Mouse (Mus musculus) hindbrain, embryonic 11.5 days (tissue): ENCODE measurements at regions not wholly inside any gene's neighbourhood (a gene's known extent, or its start where the extent isn't known, plus 50 kb on each side); places are given as distances from the start of the nearest gene placed in this dataset.

Source experiments
- ATAC-seq: fragments of 200-750 bp; cut with Nextera tagmentation; 2 replicates; pipeline ENCODE4 v1.8.0; 2017; ENCODE audit warnings: mild to moderate bottlenecking, moderate TSS enrichment, moderate library complexity; ENCODE audit not compliant: low FRiP score
- DNase-seq: peaks from one replicate; pipeline ENCODE4 v3.0.0-alpha.2; 2015; ENCODE audit warnings: low spot score
- H3K27ac ChIP-seq: fragments of 300-500 bp; sonication (generic); 2 replicates; pipeline ENCODE4 v1.5.1; 2014; ENCODE audit warnings: mild to moderate bottlenecking, low read depth, low read length
- H3K27me3 ChIP-seq: fragments of 300-500 bp; sonication (generic); 2 replicates; pipeline ENCODE4 v1.6.1; 2014; ENCODE audit warnings: mild to moderate bottlenecking, low read length, moderate library complexity, mixed read lengths; ENCODE audit not compliant: control insufficient read depth, insufficient read depth
- H3K36me3 ChIP-seq: fragments of 300-500 bp; sonication (generic); 2 replicates; pipeline ENCODE4 v1.6.1; 2014; ENCODE audit warnings: mild to moderate bottlenecking, low read length, moderate library complexity, mixed read lengths; ENCODE audit not compliant: control insufficient read depth, insufficient read depth
- H3K4me1 ChIP-seq: fragments of 300-500 bp; sonication (generic); replicated peaks from 2 replicates; pipeline ENCODE4 v1.6.1; 2014; ENCODE audit warnings: low read length, mixed read lengths; ENCODE audit not compliant: control insufficient read depth, insufficient read depth
- H3K4me2 ChIP-seq: fragments of 300-500 bp; sonication (generic); replicated peaks from 2 replicates; pipeline ENCODE4 v1.6.1; 2014; ENCODE audit warnings: mild to moderate bottlenecking, low read depth, low read length
- H3K4me3 ChIP-seq: fragments of 300-500 bp; sonication (generic); 2 replicates; pipeline ENCODE4 v1.5.1; 2014; ENCODE audit warnings: low read depth, low read length
- H3K9ac ChIP-seq: fragments of 300-500 bp; sonication (generic); 2 replicates; pipeline ENCODE4 v1.6.1; 2014; ENCODE audit warnings: low read depth, low read length
- H3K9me3 ChIP-seq: fragments of 300-500 bp; sonication (generic); 2 replicates; pipeline ENCODE4 v1.6.1; 2016; ENCODE audit warnings: low read length; ENCODE audit not compliant: control insufficient read depth
- WGBS: fragments of 180-500 bp; shearing (Covaris S2); extraction: QIAGEN DNeasy Blood & Tissue Kit; methylation state at CpG from one replicate; pipeline ENCODE4 v1.1.7; 2014; 5-methylcytosine and 5-hydroxymethylcytosine counted together

DNA sequence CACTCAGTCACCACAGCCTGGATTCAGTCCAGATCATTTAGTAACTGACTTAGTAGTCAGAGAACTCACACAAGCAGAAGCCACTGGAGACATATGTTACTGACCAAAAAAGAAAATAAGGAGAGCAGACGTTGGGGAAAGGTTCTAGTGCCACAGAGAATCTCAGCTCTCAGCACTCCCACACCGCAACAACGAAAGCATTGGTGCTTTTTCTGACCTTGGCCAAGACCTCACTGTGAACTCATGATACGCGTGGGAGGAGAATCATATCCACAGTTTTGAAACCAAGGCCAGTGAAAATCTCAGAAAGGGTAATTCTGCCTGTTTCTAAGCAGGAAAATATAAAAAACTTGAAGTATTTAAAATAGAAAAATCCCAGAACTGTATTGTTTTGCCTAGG, 591.0 kb downstream of the Hs3st4 start:
- no peaks in the 10 kb centered on the region for H3K4me1 ChIP-seq
- ATAC-seq (no peak), DNase-seq (no peak)
- H3K9me3 ChIP-seq, result no peaks in the 10 kb centered on the region
- H3K27me3 ChIP-seq, result no peaks in the 10 kb centered on the region
- H3K36me3 ChIP-seq, result no peaks in the 10 kb centered on the region
- no peak overlapping the region for H3K9ac ChIP-seq
- H3K4me3 ChIP-seq, result no peak overlapping the region
- WGBS, result 85% methylated on average over 5 of the region's 5 CpGs
- H3K4me2 ChIP-seq, result no peak overlapping the region
- H3K27ac ChIP-seq, result no peak overlapping the region

DNA sequence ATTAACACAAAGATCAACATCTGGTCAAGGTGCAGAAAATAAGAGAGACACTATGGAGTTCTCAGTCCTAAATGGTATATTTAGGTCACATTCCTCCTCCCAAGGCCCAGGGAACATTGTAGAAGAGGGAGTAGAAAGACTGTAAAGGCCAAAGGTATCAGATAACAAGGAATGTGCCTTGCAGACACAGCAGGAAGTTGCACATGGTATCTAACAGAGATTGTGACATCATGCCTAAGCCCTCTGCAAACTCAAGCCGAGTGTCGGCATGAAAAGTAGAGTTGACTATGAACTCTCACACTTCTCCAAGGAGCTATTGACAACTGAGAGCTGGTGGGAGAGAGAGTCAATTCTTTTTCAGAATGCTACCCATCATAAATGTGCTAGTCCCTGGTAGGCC, 598.7 kb downstream of the Hs3st4 start:
- no peak overlapping the region for H3K9ac ChIP-seq
- DNase-seq (no peak), ATAC-seq (no peak)
- no peak overlapping the region for H3K4me3 ChIP-seq
- H3K9me3 ChIP-seq, result no peaks in the 10 kb centered on the region
- H3K27me3 ChIP-seq, result no peaks in the 10 kb centered on the region
- H3K4me1 ChIP-seq, result no peaks in the 10 kb centered on the region
- no peaks in the 10 kb centered on the region for H3K36me3 ChIP-seq
- H3K27ac ChIP-seq, result no peak overlapping the region
- no peak overlapping the region for H3K4me2 ChIP-seq
- WGBS, result 72% methylated on average over 2 of the region's 2 CpGs

DNA sequence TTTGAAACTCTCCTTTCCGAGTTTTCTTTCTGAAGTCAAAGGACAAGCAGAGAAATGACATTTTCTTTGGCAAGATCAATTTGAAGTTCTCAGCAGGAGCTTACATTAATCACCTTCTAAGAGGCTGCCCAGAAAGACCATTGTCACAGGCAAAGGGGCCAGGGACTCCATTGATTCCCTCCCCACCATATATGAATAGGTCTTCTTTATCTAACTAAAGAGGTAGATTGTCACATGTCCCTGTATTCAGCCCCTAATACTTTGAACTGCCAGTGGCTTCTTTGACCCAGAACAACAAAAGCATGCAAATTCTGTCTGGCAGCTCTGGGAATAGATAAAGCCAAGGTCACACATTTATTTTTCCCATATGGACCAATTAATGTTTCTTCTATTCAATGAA, 602.6 kb downstream of the Hs3st4 start:
- H3K4me3 ChIP-seq, result no peak overlapping the region
- DNase-seq (no peak), ATAC-seq (no peak)
- H3K36me3 ChIP-seq, result no peaks in the 10 kb centered on the region
- H3K4me1 ChIP-seq, result no peaks in the 10 kb centered on the region
- no peaks in the 10 kb centered on the region for H3K9me3 ChIP-seq
- H3K27me3 ChIP-seq, result no peaks in the 10 kb centered on the region
- H3K27ac ChIP-seq, result no peak overlapping the region
- H3K9ac ChIP-seq, result no peak overlapping the region
- no peak overlapping the region for H3K4me2 ChIP-seq
- WGBS, result 26% methylated on average over 1 of the region's 1 CpGs

DNA sequence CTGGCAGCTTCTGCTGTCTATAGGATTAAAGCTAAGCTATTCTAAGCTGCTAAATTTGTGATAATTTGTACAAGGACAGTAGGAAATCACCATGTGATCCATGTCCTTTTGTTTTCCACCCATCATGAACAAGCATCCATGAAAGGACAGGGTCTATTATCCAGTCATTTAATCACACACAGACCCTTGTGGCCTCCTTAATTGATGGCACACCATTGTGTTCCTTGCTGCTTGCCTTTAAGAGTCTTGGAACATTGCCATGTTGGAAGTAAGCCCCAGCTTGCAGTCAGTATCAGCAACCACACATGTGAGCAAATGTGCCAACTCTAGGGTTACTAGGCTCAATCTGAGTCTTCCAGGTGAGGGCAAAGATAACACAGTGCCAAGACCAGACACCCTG, 608.7 kb downstream of the Hs3st4 start:
- no peaks in the 10 kb centered on the region for H3K36me3 ChIP-seq
- H3K9ac ChIP-seq, result no peak overlapping the region
- no peak overlapping the region for H3K27ac ChIP-seq
- H3K4me3 ChIP-seq, result no peak overlapping the region
- H3K9me3 ChIP-seq, result no peaks in the 10 kb centered on the region
- DNase-seq, result no peak
- H3K4me1 ChIP-seq, result no peaks in the 10 kb centered on the region
- H3K4me2 ChIP-seq, result no peak overlapping the region
- ATAC-seq, result no peak
- no peaks in the 10 kb centered on the region for H3K27me3 ChIP-seq

DNA sequence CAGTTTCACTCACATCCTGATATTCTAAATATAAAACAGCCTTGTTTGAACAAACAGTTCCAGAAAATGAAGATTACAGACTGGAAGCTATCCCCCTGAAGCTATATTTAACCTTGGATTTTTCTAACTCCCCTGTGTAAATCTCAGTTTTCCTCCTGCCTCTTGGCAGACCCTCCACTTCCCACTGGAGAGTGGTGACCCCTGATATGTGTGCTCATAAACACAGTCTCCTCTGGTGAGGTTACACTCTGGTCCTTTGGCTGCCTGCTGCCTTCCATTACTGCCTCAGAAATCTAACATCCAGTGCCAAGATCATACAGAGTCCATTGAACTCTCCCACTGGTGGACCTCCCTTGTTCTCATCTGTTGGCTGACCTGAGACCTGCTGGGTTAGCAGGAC, 610.8 kb downstream of the Hs3st4 start:
- no peak for ATAC-seq
- H3K27ac ChIP-seq, result no peak overlapping the region
- DNase-seq, result no peak
- no peaks in the 10 kb centered on the region for H3K36me3 ChIP-seq
- no peaks in the 10 kb centered on the region for H3K4me1 ChIP-seq
- H3K4me3 ChIP-seq, result no peak overlapping the region
- no peak overlapping the region for H3K4me2 ChIP-seq
- H3K9me3 ChIP-seq, result no peaks in the 10 kb centered on the region
- H3K9ac ChIP-seq, result no peak overlapping the region
- H3K27me3 ChIP-seq, result no peaks in the 10 kb centered on the region

DNA sequence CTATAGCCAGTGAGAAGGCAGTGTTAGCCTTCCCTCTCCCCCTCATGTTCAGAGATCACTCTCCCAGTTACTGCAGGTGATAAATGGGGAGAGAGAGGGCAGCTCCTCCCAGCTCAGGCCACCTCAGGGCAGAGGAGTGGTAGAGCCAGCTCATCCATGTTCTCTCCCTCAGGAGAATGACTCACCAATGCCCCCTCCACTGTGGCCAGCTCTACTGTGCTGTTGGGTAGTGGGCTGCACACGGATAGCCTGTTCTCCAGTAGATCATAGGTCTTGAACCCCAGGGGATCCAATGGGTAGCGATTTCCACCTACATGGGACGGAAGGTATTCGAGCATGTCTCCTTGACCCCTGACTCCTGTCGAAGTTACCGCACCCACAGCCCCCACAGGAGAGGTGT, 618.1 kb downstream of the Hs3st4 start:
- DNase-seq (no peak), ATAC-seq (no peak)
- no peak overlapping the region for H3K4me3 ChIP-seq
- no peaks in the 10 kb centered on the region for H3K9me3 ChIP-seq
- no peak overlapping the region for H3K4me2 ChIP-seq
- no peak overlapping the region for H3K27ac ChIP-seq
- no peak overlapping the region for H3K9ac ChIP-seq
- H3K36me3 ChIP-seq, result no peaks in the 10 kb centered on the region
- WGBS, result 93% methylated on average over 6 of the region's 6 CpGs
- H3K27me3 ChIP-seq, result no peaks in the 10 kb centered on the region
- no peaks in the 10 kb centered on the region for H3K4me1 ChIP-seq

DNA sequence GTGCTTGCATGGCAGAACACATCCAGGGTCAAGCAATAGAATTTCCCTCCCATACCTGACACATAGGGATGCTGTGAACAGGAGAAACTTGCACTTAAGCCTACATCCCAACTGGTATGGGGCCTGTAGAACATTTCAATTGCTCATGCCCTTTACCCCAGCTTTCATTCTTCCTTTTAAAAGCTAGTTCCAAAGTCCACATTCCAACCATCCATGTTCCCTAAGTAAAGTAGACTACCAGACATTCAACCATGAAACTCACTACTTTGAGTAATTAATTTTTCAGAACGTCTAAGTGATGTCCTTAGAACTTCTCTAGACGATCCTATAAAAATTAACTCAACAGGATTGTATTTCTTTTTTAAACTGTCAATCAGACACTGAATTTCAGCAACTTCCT, 621.9 kb downstream of the Hs3st4 start:
- no peaks in the 10 kb centered on the region for H3K36me3 ChIP-seq
- WGBS, result 79% methylated on average over 2 of the region's 2 CpGs
- no peaks in the 10 kb centered on the region for H3K9me3 ChIP-seq
- H3K27me3 ChIP-seq, result no peaks in the 10 kb centered on the region
- no peaks in the 10 kb centered on the region for H3K4me1 ChIP-seq
- H3K4me2 ChIP-seq, result no peak overlapping the region
- DNase-seq, result no peak
- H3K4me3 ChIP-seq, result no peak overlapping the region
- H3K27ac ChIP-seq, result no peak overlapping the region
- no peak for ATAC-seq
- no peak overlapping the region for H3K9ac ChIP-seq

DNA sequence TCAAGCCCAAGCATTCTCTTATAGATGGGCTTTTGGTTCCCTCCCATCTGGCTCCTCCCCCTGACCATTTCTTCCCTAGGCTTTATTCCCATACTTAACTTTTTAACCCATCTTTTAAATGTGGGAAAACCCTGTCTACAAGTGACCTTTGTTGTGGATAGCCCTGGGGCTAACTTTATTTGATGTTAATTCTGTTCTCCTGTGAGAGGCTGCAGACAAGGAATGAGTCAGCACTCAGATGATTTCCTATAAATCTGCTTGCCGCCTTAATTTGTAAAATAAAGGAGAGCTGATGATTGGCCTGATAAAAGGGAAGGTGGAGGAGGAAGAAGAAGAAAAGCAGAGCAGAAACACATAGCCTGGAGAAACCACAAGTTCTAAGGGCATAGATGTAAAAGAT, 623.3 kb downstream of the Hs3st4 start:
- no peaks in the 10 kb centered on the region for H3K27me3 ChIP-seq
- no peaks in the 10 kb centered on the region for H3K4me1 ChIP-seq
- H3K4me3 ChIP-seq, result no peak overlapping the region
- no peak for ATAC-seq
- H3K36me3 ChIP-seq, result no peaks in the 10 kb centered on the region
- no peaks in the 10 kb centered on the region for H3K9me3 ChIP-seq
- no peak overlapping the region for H3K4me2 ChIP-seq
- WGBS, result 66% methylated on average over 1 of the region's 1 CpGs
- H3K27ac ChIP-seq, result no peak overlapping the region
- H3K9ac ChIP-seq, result no peak overlapping the region
- no peak for DNase-seq

DNA sequence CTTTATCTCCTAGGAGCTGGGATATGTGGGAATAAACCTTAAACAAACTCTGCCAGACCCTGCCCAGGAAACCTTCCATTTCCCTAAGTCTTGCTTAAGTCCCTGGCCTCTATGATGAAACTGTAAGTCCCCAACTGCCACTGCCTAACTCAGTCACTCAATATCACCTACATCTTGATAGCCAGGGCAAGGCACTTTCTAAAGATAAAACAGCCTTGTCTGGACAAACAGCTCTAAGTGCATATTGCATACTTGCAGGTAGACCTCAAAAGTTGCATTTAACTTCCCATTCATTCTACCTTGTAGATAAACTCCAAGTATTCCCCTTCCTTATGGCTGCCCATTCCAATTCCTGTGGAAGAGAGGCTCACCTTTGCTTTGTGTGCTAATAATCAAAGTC, 624.4 kb downstream of the Hs3st4 start:
- Histone ChIP-seq H3K4me2 (no peak overlapping the region), H3K9me3 (no peaks in the 10 kb centered on the region), H3K36me3 (no peaks in the 10 kb centered on the region), H3K4me3 (no peak overlapping the region), H3K27ac (no peak overlapping the region), H3K27me3 (no peaks in the 10 kb centered on the region), H3K9ac (no peak overlapping the region), H3K4me1 (no peaks in the 10 kb centered on the region)
- DNase-seq (no peak), ATAC-seq (no peak)

DNA sequence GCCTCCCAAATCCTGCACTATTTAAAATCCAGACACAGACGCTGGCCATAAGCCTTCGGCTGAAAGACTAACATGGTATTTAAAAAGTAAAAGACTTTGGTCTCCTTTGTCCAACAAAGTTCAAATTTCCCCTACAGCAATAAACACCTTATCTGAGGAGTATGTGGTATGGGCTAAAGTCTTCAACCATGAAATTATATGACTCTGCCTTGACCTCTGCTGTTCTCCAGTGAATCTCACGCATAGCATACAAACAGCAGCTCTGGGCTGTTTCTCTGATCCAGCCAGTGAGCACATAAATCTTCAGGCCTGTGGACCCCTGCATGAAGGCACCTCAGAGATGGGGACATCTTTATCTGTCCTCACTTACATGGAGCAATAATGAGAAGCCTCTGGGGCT, 627.8 kb downstream of the Hs3st4 start:
- no peak for ATAC-seq
- 90% methylated on average over 3 of the region's 3 CpGs for WGBS
- H3K4me1 ChIP-seq, result no peaks in the 10 kb centered on the region

More for the DNA sequence above, 627.8 kb downstream of the Hs3st4 start:
- DNase-seq, result no peak
- Histone ChIP-seq H3K4me3 (no peak overlapping the region), H3K27ac (no peak overlapping the region), H3K36me3 (no peaks in the 10 kb centered on the region), H3K27me3 (no peaks in the 10 kb centered on the region), H3K9ac (no peak overlapping the region), H3K4me2 (no peak overlapping the region), H3K9me3 (no peaks in the 10 kb centered on the region)
